Mouse (Mus musculus) liver, postnatal 0 days (tissue): ENCODE data around the gene Pfkp. TPM values are rescaled to one million over a fixed set of nuclear protein-coding genes. Genes with fewer than 3 reads are reported as not detected.

ENCODE experiments used
- ATAC-seq: fragments of 200-750 bp; cut with Nextera tagmentation; 2 replicates; pipeline ENCODE4 v1.8.0; 2017; ENCODE audit warnings: mild to moderate bottlenecking, moderate library complexity
- DNase-seq: peaks from one replicate; pipeline ENCODE4 v3.0.0-alpha.2; 2016
- H3K27ac ChIP-seq: fragments of 300-500 bp; sonication (generic); 2 replicates; pipeline ENCODE4 v1.5.1; 2014; ENCODE audit warnings: antibody characterized with exemption, moderate library complexity, mild to moderate bottlenecking, low read depth
- H3K27me3 ChIP-seq: fragments of 300-500 bp; sonication (generic); 2 replicates; pipeline ENCODE4 v1.6.1; 2014; ENCODE audit warnings: low read length, control low read depth, mixed read lengths; ENCODE audit not compliant: insufficient read depth
- H3K36me3 ChIP-seq: fragments of 300-500 bp; sonication (generic); replicated peaks from 2 replicates; pipeline ENCODE4 v1.6.1; 2014; ENCODE audit warnings: mild to moderate bottlenecking, control low read depth, low read length, moderate library complexity, mixed read lengths; ENCODE audit not compliant: insufficient read depth
- H3K4me1 ChIP-seq: fragments of 300-500 bp; sonication (generic); 2 replicates; pipeline ENCODE4 v1.6.1; 2014; ENCODE audit warnings: antibody characterized with exemption, mild to moderate bottlenecking, control low read depth; ENCODE audit not compliant: insufficient read depth
- H3K4me2 ChIP-seq: fragments of 300-500 bp; sonication (generic); 2 replicates; pipeline ENCODE4 v1.6.1; 2014; ENCODE audit warnings: low read depth, mild to moderate bottlenecking, low read length, moderate library complexity, mixed read lengths
- H3K4me3 ChIP-seq: fragments of 300-500 bp; sonication (generic); 2 replicates; pipeline ENCODE4 v1.5.1; 2014; ENCODE audit warnings: low read depth, low read length
- H3K9ac ChIP-seq: fragments of 300-500 bp; sonication (generic); replicated peaks from 2 replicates; pipeline ENCODE4 v1.6.1; 2014; ENCODE audit warnings: mild to moderate bottlenecking, moderate library complexity
- H3K9me3 ChIP-seq: fragments of 300-500 bp; sonication (generic); 2 replicates; pipeline ENCODE4 v1.6.1; 2016; ENCODE audit warnings: mild to moderate bottlenecking, control low read depth, low read length, mixed read lengths
- CTCF ChIP-seq: sonication (generic); IDR thresholded peaks from 2 replicates; pipeline ENCODE4 v1.5.1; 2016; ENCODE audit warnings: antibody characterized with exemption, low read depth
- EP300 ChIP-seq: IDR thresholded peaks from 2 replicates; pipeline ENCODE4 v1.6.1; 2016; ENCODE audit warnings: antibody characterized with exemption, low read depth, mild to moderate bottlenecking
- WGBS: fragments of 180-500 bp; shearing (Covaris S2); extraction: QIAGEN DNeasy Blood & Tissue Kit; methylation state at CpG from one replicate; pipeline ENCODE4 v1.1.7; 2014; ENCODE audit not compliant: insufficient replicate concordance; 5-methylcytosine and 5-hydroxymethylcytosine counted together
- polyA plus RNA-seq: library from polyadenylated mRNA; unstranded; fragments of >200 nt; fragmentation: Nextera tagmentation; extraction: Ambion mirVana; gene quantifications from 2 replicates; pipeline ENCODE4 v1.2.1, GENCODE M21; 2015

Pfkp gene
- polyA plus RNA-seq, 1 experiment from 2014 or later: 4.9 TPM

DNA sequence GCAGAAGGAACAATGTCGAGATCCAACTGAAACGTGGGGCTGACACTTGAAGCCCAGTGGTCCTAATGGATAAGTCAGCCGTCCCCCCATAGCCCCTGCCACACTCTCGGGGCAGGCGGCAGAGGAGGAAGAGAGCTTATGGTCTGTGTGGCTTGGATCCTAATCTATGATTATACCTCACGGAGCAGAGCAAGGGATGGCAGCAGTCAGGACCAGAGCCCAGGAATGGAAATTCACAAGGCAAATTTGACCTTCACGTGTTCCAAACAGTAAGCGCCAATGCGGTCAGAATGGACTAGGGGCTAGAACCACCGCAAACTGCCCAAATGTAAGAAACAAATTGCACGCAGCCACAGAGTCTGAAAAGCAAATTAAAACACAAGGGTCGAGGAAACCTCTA, 14.5 kb downstream of the Pfkp start:
- Histone ChIP-seq H3K27me3 (no peaks in the 10 kb centered on the region), H3K4me1 (peaks cover 29% of the 10 kb centered on the region), H3K36me3 (0 out of 2 replicates have a peak, but pooled peaks cover 2% of the 10 kb centered on the region), H3K9me3 (no peaks in the 10 kb centered on the region), H3K4me2 (no peak overlapping the region), H3K4me3 (no peak overlapping the region), H3K27ac (no peak overlapping the region), H3K9ac (no peak overlapping the region)
- DNase-seq: no peak
- no peak for TF ChIP-seq EP300
- ATAC-seq: no peak
- 77% methylated on average over 12 of the region's 12 CpGs for WGBS

DNA sequence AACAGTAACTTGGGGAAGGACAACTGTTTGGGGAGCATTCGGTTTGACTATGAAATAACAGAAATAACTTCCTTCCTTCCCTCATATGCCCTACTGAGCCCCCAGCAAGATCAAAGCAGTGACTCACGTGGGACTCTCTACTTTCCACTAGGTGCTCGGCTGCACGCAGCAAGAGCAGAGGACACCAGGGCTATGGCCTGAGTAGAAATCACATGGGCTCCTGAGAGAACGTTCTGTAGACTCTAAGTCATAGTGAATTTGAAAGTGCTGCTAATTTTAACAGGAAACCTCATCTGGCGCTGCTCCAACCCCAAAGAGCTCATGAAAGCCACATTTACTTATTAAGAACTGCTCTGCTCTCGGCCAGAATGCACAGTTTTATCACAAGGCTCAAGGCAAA, 15.1 kb downstream of the Pfkp start:
- 28% methylated on average over 7 of the region's 7 CpGs for WGBS
- H3K36me3 ChIP-seq: 0 out of 2 replicates have a peak, but pooled peaks cover 2% of the 10 kb centered on the region
- H3K9ac ChIP-seq: no peak overlapping the region
- H3K9me3 ChIP-seq: no peaks in the 10 kb centered on the region
- ATAC-seq (no peak), DNase-seq (no peak)
- peak overlapping the region; percentile 7; the same call in 1 of the 2 replicates for H3K4me2 ChIP-seq
- peaks cover 29% of the 10 kb centered on the region for H3K4me1 ChIP-seq
- no peak overlapping the region for H3K4me3 ChIP-seq
- TF ChIP-seq EP300: no peak
- no peak for TF ChIP-seq CTCF
- no peak overlapping the region for H3K27ac ChIP-seq
- no peaks in the 10 kb centered on the region for H3K27me3 ChIP-seq

DNA sequence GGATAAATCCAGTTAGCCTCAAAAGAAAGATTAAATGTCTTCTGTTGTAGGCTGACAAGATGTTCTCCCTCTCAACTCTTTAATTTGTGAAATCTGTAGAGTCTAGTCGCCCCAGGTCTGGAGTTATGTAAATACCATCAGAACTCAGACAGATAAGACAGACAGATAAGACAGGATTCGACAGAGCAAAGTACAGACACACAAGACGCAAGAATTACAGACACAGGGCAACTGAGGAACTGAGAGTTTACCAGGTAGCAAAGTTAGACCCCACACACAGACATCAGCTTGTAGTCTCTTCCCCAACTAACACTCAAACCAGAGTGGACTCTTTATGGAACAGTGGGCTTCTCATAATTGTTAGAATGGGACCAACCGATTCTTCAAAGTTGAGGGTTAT, 15.6 kb downstream of the Pfkp start:
- peaks cover 29% of the 10 kb centered on the region for H3K4me1 ChIP-seq
- DNase-seq (no peak), ATAC-seq (no peak)
- no peak overlapping the region for H3K9ac ChIP-seq
- WGBS: 44% methylated on average over 4 of the region's 4 CpGs
- TF ChIP-seq CTCF (no peak), EP300 (no peak)
- H3K36me3 ChIP-seq: 0 out of 2 replicates have a peak, but pooled peaks cover 2% of the 10 kb centered on the region
- H3K9me3 ChIP-seq: no peaks in the 10 kb centered on the region
- H3K27me3 ChIP-seq: no peaks in the 10 kb centered on the region
- H3K4me3 ChIP-seq: no peak overlapping the region
- H3K27ac ChIP-seq: no peak overlapping the region
- no peak overlapping the region for H3K4me2 ChIP-seq

DNA sequence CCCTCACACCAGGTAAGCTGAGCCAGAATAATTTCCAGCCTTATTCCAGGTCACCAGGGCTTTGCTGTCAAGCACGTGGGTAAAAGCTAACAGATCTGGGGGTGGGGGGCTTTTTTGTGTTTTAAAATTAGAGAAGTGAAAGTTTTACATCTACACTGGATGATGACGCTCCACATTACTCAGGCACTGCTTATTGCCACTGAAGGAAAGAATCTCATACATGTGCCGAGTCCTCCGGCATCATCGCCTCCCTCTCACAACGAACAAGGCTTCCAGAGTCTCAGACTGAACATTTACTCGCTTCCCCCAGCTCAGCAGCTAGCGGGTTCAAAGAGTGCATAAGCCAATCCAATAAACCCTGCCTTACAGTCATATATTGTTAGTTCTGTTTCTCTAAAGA, 16.1 kb downstream of the Pfkp start:
- Histone ChIP-seq H3K27ac (no peak overlapping the region), H3K4me1 (peaks cover 29% of the 10 kb centered on the region), H3K4me2 (no peak overlapping the region), H3K9ac (no peak overlapping the region), H3K36me3 (0 out of 2 replicates have a peak, but pooled peaks cover 2% of the 10 kb centered on the region), H3K27me3 (no peaks in the 10 kb centered on the region), H3K4me3 (no peak overlapping the region), H3K9me3 (no peaks in the 10 kb centered on the region)
- DNase-seq (no peak), ATAC-seq (no peak)
- TF ChIP-seq EP300: no peak
- WGBS: 64% methylated on average over 8 of the region's 8 CpGs

DNA sequence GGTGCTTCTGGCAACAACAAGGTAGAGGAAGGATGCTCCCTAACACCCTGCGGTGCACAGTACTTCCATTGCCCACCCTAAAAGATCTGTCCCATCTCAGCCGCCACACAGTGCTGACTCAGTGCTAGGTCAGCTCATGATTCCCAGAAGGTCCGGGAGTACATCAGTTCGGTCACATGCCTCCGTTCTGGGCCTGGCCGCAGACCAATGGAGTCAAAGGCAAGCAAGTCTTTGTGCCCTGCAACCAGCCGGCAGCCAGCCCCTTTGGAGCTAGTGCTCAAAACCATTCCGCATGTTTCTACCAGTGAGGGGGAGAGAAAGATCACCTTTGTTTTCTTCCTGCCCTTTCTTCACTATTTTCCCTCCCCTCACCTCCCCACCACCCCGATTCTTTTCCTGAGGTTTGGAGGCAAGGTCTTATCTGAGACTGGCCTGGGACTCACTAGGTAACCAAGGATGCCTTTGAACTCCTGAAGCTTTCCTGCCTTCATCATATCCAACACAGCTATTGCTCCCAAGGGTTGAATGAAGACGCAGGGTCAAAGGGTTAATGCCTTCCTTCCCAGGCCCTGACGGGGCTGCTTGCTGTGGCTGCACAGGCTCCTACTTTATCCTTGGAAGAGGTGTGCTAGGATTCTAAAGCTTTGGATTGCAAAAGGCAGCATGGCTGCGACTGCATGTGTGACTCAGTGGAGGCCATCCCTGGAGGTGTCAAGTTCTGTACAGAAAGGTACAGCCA, 16.6 kb downstream of the Pfkp start:
- Histone ChIP-seq H3K4me3 (no peak overlapping the region), H3K9ac (no peak overlapping the region), H3K9me3 (no peaks in the 10 kb centered on the region), H3K36me3 (0 out of 2 replicates have a peak, but pooled peaks cover 2% of the 10 kb centered on the region), H3K4me1 (peaks cover 25% of the 10 kb centered on the region), H3K27me3 (no peaks in the 10 kb centered on the region), H3K4me2 (no peak overlapping the region), H3K27ac (no peak overlapping the region)
- WGBS: 80% methylated on average over 12 of the region's 12 CpGs
- no peak for DNase-seq
- no peak for TF ChIP-seq CTCF
- no peak for TF ChIP-seq EP300
- ATAC-seq: no peak

DNA sequence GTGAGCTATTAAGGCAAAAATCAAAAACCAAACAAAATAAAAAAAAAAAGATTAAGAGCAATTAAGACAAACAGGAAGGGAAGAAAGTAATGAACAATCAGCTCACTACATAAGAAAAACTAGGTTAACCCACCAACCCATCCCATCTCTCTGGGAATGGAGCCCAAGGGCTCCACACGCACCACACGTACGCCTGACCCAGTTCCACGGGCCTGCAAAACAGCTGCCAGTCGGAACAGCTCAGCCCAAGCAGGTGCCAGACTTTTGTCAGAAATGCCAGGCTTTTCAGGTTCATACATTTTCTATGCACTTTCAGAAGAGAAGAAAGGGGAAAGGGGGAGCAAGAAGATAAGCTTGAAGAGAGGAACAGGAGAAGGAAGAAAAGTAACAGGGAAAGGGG, 17.9 kb downstream of the Pfkp start:
- H3K27me3 ChIP-seq: no peaks in the 10 kb centered on the region
- TF ChIP-seq EP300 (no peak), CTCF (no peak)
- H3K36me3 ChIP-seq: 0 out of 2 replicates have a peak, but pooled peaks cover 2% of the 10 kb centered on the region
- H3K9ac ChIP-seq: no peak overlapping the region
- H3K27ac ChIP-seq: no peak overlapping the region
- ATAC-seq (no peak), DNase-seq (no peak)
- H3K4me3 ChIP-seq: no peak overlapping the region
- no peak overlapping the region for H3K4me2 ChIP-seq
- H3K4me1 ChIP-seq: peaks cover 14% of the 10 kb centered on the region
- 88% methylated on average over 5 of the region's 5 CpGs for WGBS
- no peaks in the 10 kb centered on the region for H3K9me3 ChIP-seq
